Mouse (Mus musculus) spleen, postnatal 10 days (tissue): ENCODE results near the gene Donson.
A peak's percentile ranks its signal among the peaks of the same experiment; 100 is the strongest.

Experiments
- DNase-seq, 2 experiments: peaks; one replicate each; pipeline ENCODE4 v3.0.0; 2021 to 2022; ENCODE audit warnings: low spot score in 2 of 2

Donson gene

GRCm38 (mm10) chr16:91688619-91689334 lies at the start of gene Donson:
Gene Donson, minus strand, starts transcription at chr16:91688770.
- DNase-seq: peak; percentile 95 to 98

GRCm38 (mm10) chr16:91736046-91736816 lies 47.7 kb upstream of the Donson start:
- DNase-seq: no peak

- no peak for DNase-seq
Observed at GRCm38 (mm10) chr16:91734771-91735170, 46.2 kb upstream of the Donson start.

- DNase-seq: no peak
Observed at GRCm38 (mm10) chr16:91732816-91733215, 44.2 kb upstream of the Donson start.

- DNase-seq: no peak
Observed at GRCm38 (mm10) chr16:91730446-91730845, 41.9 kb upstream of the Donson start.

GRCm38 (mm10) chr16:91729821-91730441 lies 41.4 kb upstream of the Donson start:
- peak; percentile 38 to 48 for DNase-seq

- DNase-seq: peak; percentile 94 to 97
Observed at GRCm38 (mm10) chr16:91729066-91729482, 40.5 kb upstream of the Donson start, which contains the start of gene Itsn1. Gene Itsn1, plus strand, starts transcription at chr16:91729281.

GRCm38 (mm10) chr16:91728123-91729065 lies 39.8 kb upstream of the Donson start, which contains the start of gene Cryzl1:
Gene Cryzl1, minus strand, starts transcription at chr16:91728975.
- peak; percentile 93 to 96 for DNase-seq

GRCm38 (mm10) chr16:91727433-91727832 lies 38.9 kb upstream of the Donson start:
- no peak for DNase-seq

GRCm38 (mm10) chr16:91724247-91724646 lies 35.7 kb upstream of the Donson start:
- peak; percentile 50 to 80 for DNase-seq

- DNase-seq: peak in 1 of 2 experiments; percentile 26
Observed at GRCm38 (mm10) chr16:91717399-91717798, 28.8 kb upstream of the Donson start.

GRCm38 (mm10) chr16:91716927-91717349 lies 28.4 kb upstream of the Donson start:
- DNase-seq: peak; percentile 68 to 89

- no peak for DNase-seq
Observed at GRCm38 (mm10) chr16:91710241-91710640, 21.7 kb upstream of the Donson start.

- no peak for DNase-seq
Observed at GRCm38 (mm10) chr16:91704603-91705340, 16.2 kb upstream of the Donson start.

- DNase-seq: no peak
Observed at GRCm38 (mm10) chr16:91702771-91703188, 14.2 kb upstream of the Donson start.

- DNase-seq: no peak
Observed at GRCm38 (mm10) chr16:91701908-91702307, 13.3 kb upstream of the Donson start.

GRCm38 (mm10) chr16:91698995-91699394 lies 10.4 kb upstream of the Donson start:
- DNase-seq: no peak

- DNase-seq: no peak
Observed at GRCm38 (mm10) chr16:91695108-91695755, 6.7 kb upstream of the Donson start.

- DNase-seq: peak; percentile 66 to 87
Observed at GRCm38 (mm10) chr16:91694455-91695084, 6.0 kb upstream of the Donson start.
